Mouse (Mus musculus): ENCODE measurements around the gene Bcl2a1a.
A peak's percentile ranks its signal among the peaks of the same experiment; 100 is the strongest.
"Not testable (repeated sequence)": the region's sequence is repeated elsewhere in the genome, so short reads cannot be mapped to it uniquely, and the experiment has no call there.

Gene Bcl2a1a

DNA sequence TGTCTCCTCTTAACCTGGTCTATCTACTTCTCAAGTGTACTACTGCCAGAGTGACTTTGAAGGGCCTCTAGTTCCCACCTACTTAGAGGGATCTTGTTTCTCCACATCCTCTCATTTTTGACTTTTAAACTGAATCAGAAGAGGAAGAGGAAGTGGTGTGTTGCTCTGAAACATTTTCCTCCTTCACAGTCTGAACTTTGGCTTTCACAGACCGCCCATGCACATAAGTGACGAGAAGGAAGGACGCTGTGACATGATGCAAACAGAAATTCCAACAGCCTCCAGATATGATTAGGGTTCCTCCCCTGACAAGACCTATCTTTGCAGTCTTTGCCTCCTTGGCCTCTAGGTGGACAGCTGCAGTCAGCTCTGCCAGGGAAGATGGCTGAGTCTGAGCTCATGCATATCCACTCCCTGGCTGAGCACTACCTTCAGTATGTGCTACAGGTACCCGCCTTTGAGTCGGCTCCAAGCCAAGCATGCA lies at the start of gene Bcl2a1a:
Gene Bcl2a1a, plus strand, starts transcription at position 231 of the 484 bp plus-strand sequence.
- DNase-seq (ENCODE audit: low spot score) = not testable (repeated sequence)

DNA sequence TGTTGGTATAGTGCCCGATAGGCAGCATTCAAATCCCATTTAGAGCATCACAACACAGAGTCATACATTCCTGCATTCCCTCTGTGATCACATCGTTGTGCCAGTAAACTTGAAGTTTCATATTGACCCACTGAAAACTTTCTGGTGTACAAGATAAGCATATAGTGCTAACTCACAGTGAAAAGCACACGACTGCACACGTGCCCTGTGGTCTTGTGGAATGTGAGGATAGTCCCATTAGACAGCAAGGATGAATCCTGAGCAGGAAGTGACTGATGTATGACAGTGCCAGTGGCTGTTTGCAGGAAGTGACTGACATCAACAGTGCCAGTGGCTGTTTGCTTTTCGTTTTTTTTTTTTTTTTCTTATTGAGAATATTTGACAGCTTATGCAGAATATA lies 40.1 kb upstream of the Bcl2a1a start:
- DNase-seq (ENCODE audit: low spot score) = not testable (repeated sequence)

DNA sequence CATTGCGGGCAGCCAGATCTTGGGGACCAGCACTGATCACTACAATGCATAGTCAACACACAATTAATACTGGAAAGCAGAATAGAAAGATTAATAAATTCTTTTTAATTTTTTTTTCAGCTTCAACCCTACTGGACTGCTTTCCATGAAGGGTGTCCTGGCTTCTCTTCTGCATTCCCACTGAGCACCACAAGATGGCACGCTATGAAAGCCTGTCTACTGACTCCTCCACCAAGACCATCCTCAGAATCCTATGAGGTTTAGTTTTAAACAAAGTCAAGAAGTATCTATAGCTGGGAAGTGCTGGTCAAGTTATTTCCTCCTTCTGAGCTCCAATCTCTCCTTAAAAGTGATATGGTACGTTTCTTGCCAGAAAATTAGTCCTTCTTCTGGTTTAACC lies 18.4 kb upstream of the Bcl2a1a start:
- peak; percentile 43 for DNase-seq (ENCODE audit: low spot score)

GRCm38 (mm10) chr9:88951466-88951865 lies 5.2 kb upstream of the Bcl2a1a start:
- DNase-seq (ENCODE audit: low spot score) = not testable (repeated sequence)

DNA sequence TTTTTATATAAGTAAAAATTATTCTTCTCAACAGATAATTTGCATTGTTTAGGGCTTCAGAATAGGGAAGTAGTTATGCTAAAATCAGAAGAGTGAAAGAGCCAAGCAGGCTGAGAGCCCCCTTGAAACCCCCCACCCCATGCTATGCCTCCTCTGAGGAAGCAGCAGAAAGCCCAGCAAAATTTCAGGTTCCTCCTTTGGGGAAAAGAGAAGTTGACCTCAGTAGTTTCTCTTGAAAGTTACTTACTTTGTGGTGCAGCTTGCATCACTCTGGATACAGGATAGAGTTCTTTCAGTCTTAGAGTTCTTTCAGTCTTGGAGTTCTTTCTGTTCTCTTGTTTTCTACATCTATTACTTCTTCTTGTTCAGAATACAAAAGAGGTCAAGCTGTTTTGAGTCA lies 3.5 kb upstream of the Bcl2a1a start:
- not testable (repeated sequence) for DNase-seq (ENCODE audit: low spot score)

DNA sequence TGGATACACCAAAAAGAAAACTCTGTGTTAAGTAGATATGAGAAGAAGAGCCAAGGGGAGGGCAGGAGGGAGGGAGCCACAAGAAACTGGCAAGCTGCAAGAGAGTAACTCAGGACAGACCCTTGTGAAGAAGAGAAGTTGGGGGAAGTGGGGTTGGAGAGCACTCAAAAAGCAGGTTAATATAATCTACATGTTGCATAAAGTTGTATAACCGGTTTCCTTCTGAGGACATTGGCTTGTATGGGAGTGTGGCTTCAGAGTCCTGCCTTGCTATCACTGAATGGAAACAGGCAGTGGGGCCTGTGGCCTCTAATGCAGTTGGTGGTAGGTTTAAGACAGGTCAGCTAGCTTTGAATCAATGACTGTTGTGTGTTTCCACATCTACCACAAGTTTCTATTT lies 1.5 kb upstream of the Bcl2a1a start:
- DNase-seq (ENCODE audit: low spot score) = not testable (repeated sequence)

GRCm38 (mm10) chr9:88956035-88956434 lies 665 bp upstream of the Bcl2a1a start:
- not testable (repeated sequence) for DNase-seq (ENCODE audit: low spot score)

- DNase-seq (ENCODE audit: low spot score) = no peak
Measured at GRCm38 (mm10) chr9:88958891-88959290, 2.2 kb downstream of the Bcl2a1a start.

- not testable (repeated sequence) for DNase-seq (ENCODE audit: low spot score)
Measured at GRCm38 (mm10) chr9:88959981-88960380, 3.3 kb downstream of the Bcl2a1a start.

GRCm38 (mm10) chr9:88966462-88966861 lies 9.8 kb downstream of the Bcl2a1a start:
- not testable (repeated sequence) for DNase-seq (ENCODE audit: low spot score)

GRCm38 (mm10) chr9:88969502-88969901 lies 12.8 kb downstream of the Bcl2a1a start:
- not testable (repeated sequence) for DNase-seq (ENCODE audit: low spot score)

DNA sequence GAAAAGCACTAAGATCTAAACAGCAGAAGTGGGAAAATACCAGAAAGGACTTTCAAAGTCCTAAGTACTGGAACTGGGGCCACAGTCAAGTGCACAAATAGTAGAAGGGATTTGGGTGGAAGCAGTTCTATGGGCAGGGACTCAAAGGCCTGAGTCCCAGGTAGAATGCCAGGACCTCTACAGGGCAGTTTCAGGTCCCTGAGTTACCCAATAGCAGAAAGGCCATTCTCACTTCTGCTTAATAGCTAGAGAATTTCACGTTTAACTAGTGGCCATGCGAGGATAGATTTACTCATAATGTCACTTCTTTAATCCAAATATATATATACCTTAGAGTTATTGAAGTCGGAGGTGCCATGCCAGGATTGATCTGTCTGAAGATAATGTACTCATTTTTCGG lies 20.2 kb downstream of the Bcl2a1a start:
- DNase-seq (ENCODE audit: low spot score) = not testable (repeated sequence)

- not testable (repeated sequence) for DNase-seq (ENCODE audit: low spot score)
Measured at GRCm38 (mm10) chr9:88979781-88980180, 23.1 kb downstream of the Bcl2a1a start.

- DNase-seq (ENCODE audit: low spot score) = peak; percentile 51
Measured at GRCm38 (mm10) chr9:89001541-89001940, 44.8 kb downstream of the Bcl2a1a start.

Measured in testis, postnatal 10 days (tissue).